Mouse (Mus musculus) myocyte (in vitro differentiated cells): ENCODE results near the gene Kmo.

Experiments
- CEBPB ChIP-seq: IDR thresholded peaks from 2 replicates; pipeline ENCODE4 v1.6.1; 2011; ENCODE audit warnings: mild to moderate bottlenecking, moderate library complexity; ENCODE audit not compliant: poor library complexity, insufficient read depth, severe bottlenecking
- E2F4 ChIP-seq: IDR thresholded peaks from one replicate; pipeline ENCODE4 v1.6.1; 2011; ENCODE audit warnings: mild to moderate bottlenecking, control low read depth, moderate library complexity; ENCODE audit not compliant: insufficient read depth
- MAX ChIP-seq: IDR thresholded peaks from one replicate; pipeline ENCODE4 v1.6.1; 2011; ENCODE audit warnings: low read depth, mild to moderate bottlenecking, control low read depth
- MYOD1 ChIP-seq, 3 experiments: IDR thresholded peaks; one replicate each; pipeline ENCODE4 v1.6.1; 2011; ENCODE audit warnings: control low read depth in 2 of 3, low read depth in 2 of 3, mild to moderate bottlenecking in 2 of 3, moderate library complexity in 1 of 3; ENCODE audit not compliant: insufficient read length in 2 of 3, control insufficient read depth in 1 of 3
- MYOG ChIP-seq, 3 experiments: IDR thresholded peaks; one replicate each; pipeline ENCODE4 v1.6.1; 2011; ENCODE audit warnings: control low read depth in 2 of 3, low read depth in 2 of 3, mild to moderate bottlenecking in 2 of 3; ENCODE audit not compliant: insufficient read length in 2 of 3, control insufficient read depth in 1 of 3, insufficient read depth in 1 of 3
- POLR2A ChIP-seq: IDR thresholded peaks from one replicate; pipeline ENCODE4 v1.6.1; 2011; ENCODE audit warnings: low read depth, mild to moderate bottlenecking, control low read depth, moderate library complexity; ENCODE audit not compliant: insufficient read length
- POLR2AphosphoS2 ChIP-seq: IDR thresholded peaks from one replicate; pipeline ENCODE4 v1.6.1; 2011; ENCODE audit warnings: low read depth, control low read depth; ENCODE audit not compliant: insufficient read length
- REST ChIP-seq: IDR thresholded peaks from one replicate; pipeline ENCODE4 v1.6.1; 2011; ENCODE audit warnings: mild to moderate bottlenecking, control low read depth, moderate library complexity; ENCODE audit not compliant: insufficient read depth, insufficient read length
- SRF ChIP-seq: IDR thresholded peaks from one replicate; pipeline ENCODE4 v1.6.1; 2011; ENCODE audit warnings: low read depth; ENCODE audit not compliant: control insufficient read depth, insufficient read length
- USF1 ChIP-seq: IDR thresholded peaks from one replicate; pipeline ENCODE4 v1.6.1; 2011; ENCODE audit warnings: low read depth, mild to moderate bottlenecking, control low read depth, moderate library complexity

GRCm38 (mm10) chr1:175673563-175674325 is 53.6 kb downstream of the Kmo start:
- TF ChIP-seq POLR2A = no peak
- TF ChIP-seq POLR2AphosphoS2 = no peak
- no peak for TF ChIP-seq USF1
- TF ChIP-seq MAX = no peak
- TF ChIP-seq E2F4 = no peak
- no peak for TF ChIP-seq REST
- no peak for TF ChIP-seq SRF
- TF ChIP-seq CEBPB = no peak
- peak in 1 of 3 experiments; percentile 20 for TF ChIP-seq MYOG (IDR thresholded peaks at IDR 0.05; ENCODE audit: control insufficient read depth in 1 of 3, insufficient read depth in 1 of 3, insufficient read length in 2 of 3, low read depth in 2 of 3)
- TF ChIP-seq MYOD1 (IDR thresholded peaks at IDR 0.05; ENCODE audit: control insufficient read depth in 1 of 3, insufficient read length in 2 of 3, low read depth in 2 of 3) = peak in 2 of 3 experiments; percentile 5 to 84
